Mouse (Mus musculus) macrophage (primary cell): Measurements from ENCODE around the gene Pacrg. TPM values are rescaled to one million over a fixed set of nuclear protein-coding genes. Genes with fewer than 3 reads are reported as not detected.

ENCODE experiments used
- H3K27ac ChIP-seq: fragments of 350-480 bp; formaldehyde crosslinking; 2 replicates; pipeline ENCODE4 v1.9.0; 2021
- H3K36me3 ChIP-seq: fragments of 350-480 bp; formaldehyde crosslinking; 2 replicates; pipeline ENCODE4 v1.9.0; 2021; ENCODE audit errors: inconsistent target
- H3K4me3 ChIP-seq: fragments of 350-480 bp; formaldehyde crosslinking; 2 replicates; pipeline ENCODE4 v1.9.0; 2021; ENCODE audit errors: inconsistent target
- H3K79me2 ChIP-seq: fragments of 350-480 bp; formaldehyde crosslinking; 2 replicates; pipeline ENCODE4 v1.9.0; 2021; ENCODE audit errors: inconsistent target
- WGBS: methylation state at CpG from one replicate; pipeline ENCODE4 v1.1.7; 2026; ENCODE audit warnings: inconsistent platforms; ENCODE audit not compliant: missing documents; 5-methylcytosine and 5-hydroxymethylcytosine counted together
- polyA plus RNA-seq: library from polyadenylated mRNA; stranded (reverse); fragments of 250-400 nt; gene quantifications from 3 replicates; pipeline ENCODE4 v1.2.4, GENCODE M21; 2018; ENCODE audit warnings: inconsistent platforms
- total RNA-seq, 78 experiments: library from RNA; depleted of rRNA; stranded (reverse); fragments of 250-400 nt; gene quantifications; 1 replicate in 9 of 78; 2 replicates in 24 of 78; 3 replicates in 43 of 78; 4 replicates in 2 of 78; pipeline ENCODE4 v1.2.4; 2018; ENCODE audit warnings: inconsistent platforms in 56 of 78

Gene Pacrg
- total RNA-seq (2018; cell fraction: chromatin; rRNA removed) = 1 to 10 TPM in 20 of 26 experiments, under 1 TPM in 6; 0.59 to 5.5 (median 2.3) TPM
- 1 to 10 TPM in 20 of 26 experiments, under 1 TPM in 6; 0.66 to 2.2 (median 1.3) TPM for total RNA-seq (2018; cell fraction: cytosol; rRNA removed)
- total RNA-seq (2018; cell fraction: nucleus; rRNA removed) = 1 to 10 TPM in 25 of 26 experiments, under 1 TPM in 1; 0.65 to 4.8 (median 2.4) TPM
- polyA plus RNA-seq = 0.84 to 2.6 TPM (median 1.1 TPM) in 3 replicates

DNA sequence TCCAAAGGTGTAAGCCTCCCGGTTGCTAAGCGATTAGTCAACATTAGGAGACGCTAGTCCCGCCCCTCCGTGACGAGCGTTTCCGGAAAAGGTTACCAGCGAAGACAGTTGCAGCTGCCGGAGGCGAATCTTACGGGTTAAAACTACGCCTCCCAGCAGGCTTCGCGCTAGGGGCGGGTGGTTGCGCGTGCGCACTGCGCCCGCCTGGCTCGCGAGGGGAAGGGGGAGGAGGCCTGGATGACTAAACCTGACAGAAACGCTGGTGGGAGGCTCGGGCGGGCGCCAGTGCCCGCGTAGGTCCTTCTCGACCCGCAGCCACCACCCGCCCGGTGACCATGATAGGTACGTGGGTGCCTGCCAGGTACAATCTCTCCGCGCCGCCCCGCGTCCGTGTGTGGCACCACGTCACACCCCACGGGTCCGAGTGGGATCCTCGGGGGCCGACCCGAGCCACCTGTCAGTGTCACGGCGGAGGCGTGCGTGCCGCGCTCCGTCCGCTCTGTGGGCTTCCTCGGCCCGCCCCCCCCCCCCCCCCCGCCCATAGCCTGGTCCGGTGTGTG lies at the start of gene Pacrg, which contains the start of gene Prkn:
Gene Pacrg, minus strand, starts transcription at position 164 of the 560 bp plus-strand sequence.
Gene Prkn, plus strand, starts transcription at position 237 of the 560 bp plus-strand sequence.
- Histone ChIP-seq H3K36me3 (no peaks in the 10 kb centered on the region), H3K4me3 (peak within 1 kb of the TSS; percentile 34), H3K27ac (peak within 1 kb of the TSS; percentile 55), H3K79me2 (no peaks in the 10 kb centered on the region)
- WGBS = 1% methylated on average over 43 of the region's 58 CpGs

DNA sequence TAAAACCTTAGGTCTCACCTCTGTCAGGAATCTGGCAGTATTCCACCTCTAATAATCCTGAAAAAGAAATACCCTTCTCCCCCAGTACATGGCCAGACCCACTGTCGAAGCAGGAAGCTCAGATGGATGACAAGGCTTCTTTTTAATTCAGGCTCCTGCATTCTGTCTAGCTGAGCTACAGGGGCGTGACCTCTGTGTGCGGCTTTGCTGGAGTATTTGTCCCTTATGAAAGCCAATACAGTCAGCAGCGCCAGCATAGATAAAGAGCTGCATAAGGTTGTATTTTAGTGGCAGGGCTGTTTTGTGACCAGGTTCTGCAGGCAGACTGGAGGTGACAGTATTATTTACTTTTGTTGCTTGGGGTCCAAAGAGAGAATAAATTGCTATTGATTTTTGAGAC lies 47.8 kb upstream of the Pacrg start:
- Histone ChIP-seq H3K4me3 (no peak overlapping the region), H3K79me2 (no peaks in the 10 kb centered on the region), H3K27ac (no peak overlapping the region), H3K36me3 (no peaks in the 10 kb centered on the region)
- WGBS = 86% methylated on average over 4 of the region's 4 CpGs

DNA sequence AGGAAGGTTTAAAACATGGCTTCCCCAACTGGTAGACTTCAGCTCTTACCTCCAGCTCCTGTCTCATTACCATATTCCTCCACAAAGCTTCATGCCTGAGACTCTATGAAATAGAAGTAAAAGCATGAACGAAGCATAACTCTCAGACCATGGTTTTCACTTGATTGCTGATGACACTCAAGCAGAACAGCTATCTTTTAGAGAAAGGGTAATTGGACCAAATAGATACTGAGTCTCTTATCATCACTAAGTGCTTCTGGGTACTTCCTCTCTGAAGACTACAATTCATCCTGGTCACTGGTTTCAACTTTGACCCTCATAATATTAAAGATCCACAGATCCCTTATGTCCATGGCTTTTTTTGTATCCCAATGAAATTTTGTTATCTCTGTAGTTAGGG lies 42.1 kb upstream of the Pacrg start:
- WGBS = 95% methylated on average over 1 of the region's 1 CpGs
- H3K27ac ChIP-seq = no peak overlapping the region
- H3K36me3 ChIP-seq = no peaks in the 10 kb centered on the region
- H3K4me3 ChIP-seq = no peak overlapping the region
- no peaks in the 10 kb centered on the region for H3K79me2 ChIP-seq

DNA sequence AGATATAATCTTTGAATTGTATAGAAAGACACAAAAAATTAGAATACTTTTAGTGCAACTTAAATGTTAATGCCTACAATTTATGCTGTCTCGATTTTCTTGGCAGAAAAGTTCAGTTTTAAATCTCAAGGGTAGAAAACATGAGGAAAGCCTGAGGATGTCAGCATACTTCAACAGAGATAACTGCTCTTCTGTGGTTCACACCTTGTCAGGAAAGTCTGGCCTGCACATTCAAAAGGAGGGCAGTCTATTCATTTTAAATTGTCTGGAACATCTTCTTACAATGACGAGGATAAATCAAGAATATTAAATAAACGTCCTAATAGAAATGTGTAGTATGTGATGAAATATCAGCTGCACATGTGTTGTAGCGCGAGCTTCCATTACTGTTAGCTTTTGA lies 38.9 kb upstream of the Pacrg start:
- Histone ChIP-seq H3K4me3 (no peak overlapping the region), H3K79me2 (no peaks in the 10 kb centered on the region), H3K27ac (no peak overlapping the region), H3K36me3 (no peaks in the 10 kb centered on the region)
- WGBS = 87% methylated on average over 5 of the region's 5 CpGs

DNA sequence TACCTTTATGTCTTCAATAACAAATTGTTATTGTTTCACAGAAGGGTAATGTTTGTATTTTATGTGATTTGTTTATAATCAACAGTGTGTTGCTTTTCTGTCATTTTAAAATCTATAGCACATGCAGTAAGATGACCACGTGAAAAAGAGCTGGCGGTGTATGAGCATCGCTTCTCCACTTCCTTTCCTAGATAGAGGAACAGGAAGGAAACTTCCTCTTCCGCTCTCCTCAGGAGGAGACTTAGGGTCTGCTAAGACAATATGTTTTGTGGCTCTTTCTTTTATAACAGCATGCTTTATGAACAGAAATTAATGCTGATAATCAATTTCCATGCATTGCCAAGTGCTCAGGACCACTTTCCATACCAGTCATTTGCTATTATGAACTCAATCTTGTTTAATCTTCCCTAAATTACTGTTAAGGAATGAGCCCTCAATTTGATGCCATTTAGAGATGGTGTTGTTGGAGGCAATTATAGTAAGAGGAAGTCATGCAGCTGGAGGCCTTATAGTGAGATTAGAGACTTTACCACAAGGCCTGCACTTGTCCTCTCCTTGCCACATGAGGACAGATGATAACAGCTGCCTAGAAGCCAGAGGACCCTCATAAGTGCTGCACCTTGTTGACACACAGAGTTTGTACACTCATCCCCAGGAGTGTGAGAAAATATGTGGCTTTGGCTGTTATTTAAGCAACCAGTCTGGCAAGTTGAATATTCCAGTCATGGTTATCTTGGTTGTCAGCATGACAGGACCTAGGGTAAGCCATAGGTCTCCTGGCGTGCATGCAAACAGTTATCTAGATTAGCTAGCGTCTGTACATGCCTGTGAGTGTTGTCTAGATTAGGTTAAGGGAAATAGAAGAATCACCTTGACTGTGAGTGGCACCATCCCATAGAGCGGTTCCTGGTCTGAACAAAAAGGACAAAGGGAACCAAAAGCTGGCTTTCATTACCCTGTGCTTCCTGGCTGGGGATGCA lies 34.4 kb upstream of the Pacrg start:
- no peak overlapping the region for H3K4me3 ChIP-seq
- WGBS = 87% methylated on average over 7 of the region's 7 CpGs

DNA sequence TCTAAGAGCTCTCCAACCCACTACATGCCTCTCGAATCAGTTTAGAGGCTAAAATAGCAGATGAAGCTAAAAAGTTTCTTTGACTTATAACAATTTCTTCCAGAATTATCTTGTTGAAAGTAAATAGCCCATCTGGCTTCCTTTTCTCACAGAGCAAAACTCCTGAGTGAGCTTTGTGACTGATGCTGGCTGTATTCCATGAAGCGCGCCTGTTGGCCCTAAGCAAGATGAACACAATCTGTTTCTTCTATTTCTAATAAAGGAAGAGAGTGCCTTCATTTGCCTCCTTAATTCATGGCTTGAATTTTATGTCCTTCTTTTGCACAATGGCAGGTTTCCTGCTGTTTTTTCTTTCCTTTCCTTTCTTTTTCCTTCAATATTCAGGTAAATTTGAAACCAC lies 14.1 kb upstream of the Pacrg start:
- H3K79me2 ChIP-seq = no peaks in the 10 kb centered on the region
- 97% methylated on average over 3 of the region's 3 CpGs for WGBS
- no peaks in the 10 kb centered on the region for H3K36me3 ChIP-seq
- no peak overlapping the region for H3K27ac ChIP-seq
- H3K4me3 ChIP-seq = no peak overlapping the region

More for the DNA sequence above, 34.4 kb upstream of the Pacrg start:
- Histone ChIP-seq H3K79me2 (no peaks in the 10 kb centered on the region), H3K27ac (no peak overlapping the region), H3K36me3 (no peaks in the 10 kb centered on the region)

DNA sequence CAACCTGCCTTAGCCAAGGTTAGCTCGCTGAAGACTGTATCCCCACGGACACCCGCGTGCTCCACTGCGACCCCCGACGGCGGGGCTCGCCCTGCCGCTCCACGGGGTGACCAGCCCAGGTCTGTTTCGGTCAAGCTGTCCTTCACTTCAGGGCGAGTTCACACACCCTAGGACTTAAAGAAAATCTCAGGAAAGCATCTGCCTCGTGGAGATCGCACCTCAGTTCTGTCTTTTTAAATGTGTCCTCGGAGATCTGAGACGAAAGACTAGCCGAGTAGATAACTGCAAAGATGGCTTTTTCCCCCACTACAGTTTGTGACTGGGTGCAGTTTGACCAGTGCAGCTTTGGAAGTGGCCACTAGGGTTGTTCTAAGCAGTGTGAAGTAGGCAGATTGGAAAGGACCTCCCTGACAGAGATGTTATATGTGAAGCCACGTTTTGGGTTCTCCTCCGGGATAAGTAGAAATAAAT lies 655 bp upstream of the Pacrg start:
- H3K27ac ChIP-seq = peak overlapping the region; percentile 55
- no peaks in the 10 kb centered on the region for H3K79me2 ChIP-seq
- H3K36me3 ChIP-seq = no peaks in the 10 kb centered on the region
- peak overlapping the region; percentile 34 for H3K4me3 ChIP-seq
- WGBS = 2% methylated on average over 19 of the region's 20 CpGs

DNA sequence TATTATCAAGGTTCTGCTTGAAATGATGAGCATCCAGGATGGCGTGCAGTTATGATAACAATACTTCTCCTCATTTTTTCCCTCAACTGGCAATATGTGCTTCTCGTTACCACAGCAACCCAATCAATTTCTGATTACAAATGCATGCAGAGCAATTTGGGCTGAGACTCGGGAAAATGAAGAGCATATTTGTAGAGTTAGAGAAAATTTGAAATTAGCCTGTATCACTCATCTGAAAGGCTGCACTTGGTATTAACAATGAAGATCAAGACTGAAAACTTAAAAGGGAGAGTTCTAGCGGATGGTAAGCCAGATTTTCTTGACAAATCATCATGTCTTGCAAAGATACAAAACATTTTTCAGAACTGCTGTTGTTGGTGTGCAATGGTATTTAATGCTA lies 21.1 kb downstream of the Pacrg start:
- Histone ChIP-seq H3K79me2 (no peaks in the 10 kb centered on the region), H3K36me3 (no peaks in the 10 kb centered on the region), H3K27ac (no peak overlapping the region), H3K4me3 (no peak overlapping the region)
- 94% methylated on average over 4 of the region's 4 CpGs for WGBS

DNA sequence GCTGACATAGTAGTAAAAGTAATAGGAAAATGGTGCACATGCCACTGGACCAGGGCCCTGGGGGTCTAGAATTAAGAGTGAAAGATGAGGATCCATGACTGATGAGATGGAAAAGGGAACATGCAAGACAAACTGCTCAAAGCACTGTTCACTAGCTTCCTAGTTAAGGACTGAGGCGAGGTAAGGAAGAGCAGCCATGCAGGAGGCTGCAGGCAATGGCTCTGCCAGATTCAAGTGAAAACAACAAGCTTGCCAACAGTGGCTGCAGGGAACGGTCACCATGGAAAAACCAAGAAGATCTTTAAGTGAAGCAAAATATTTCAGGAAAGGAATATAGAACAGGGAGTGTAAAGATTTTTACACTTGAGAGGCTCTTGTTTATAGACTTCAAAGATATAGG lies 31.5 kb downstream of the Pacrg start:
- WGBS = 96% methylated on average over 2 of the region's 2 CpGs
- no peaks in the 10 kb centered on the region for H3K79me2 ChIP-seq
- no peaks in the 10 kb centered on the region for H3K36me3 ChIP-seq
- H3K4me3 ChIP-seq = no peak overlapping the region
- H3K27ac ChIP-seq = no peak overlapping the region

DNA sequence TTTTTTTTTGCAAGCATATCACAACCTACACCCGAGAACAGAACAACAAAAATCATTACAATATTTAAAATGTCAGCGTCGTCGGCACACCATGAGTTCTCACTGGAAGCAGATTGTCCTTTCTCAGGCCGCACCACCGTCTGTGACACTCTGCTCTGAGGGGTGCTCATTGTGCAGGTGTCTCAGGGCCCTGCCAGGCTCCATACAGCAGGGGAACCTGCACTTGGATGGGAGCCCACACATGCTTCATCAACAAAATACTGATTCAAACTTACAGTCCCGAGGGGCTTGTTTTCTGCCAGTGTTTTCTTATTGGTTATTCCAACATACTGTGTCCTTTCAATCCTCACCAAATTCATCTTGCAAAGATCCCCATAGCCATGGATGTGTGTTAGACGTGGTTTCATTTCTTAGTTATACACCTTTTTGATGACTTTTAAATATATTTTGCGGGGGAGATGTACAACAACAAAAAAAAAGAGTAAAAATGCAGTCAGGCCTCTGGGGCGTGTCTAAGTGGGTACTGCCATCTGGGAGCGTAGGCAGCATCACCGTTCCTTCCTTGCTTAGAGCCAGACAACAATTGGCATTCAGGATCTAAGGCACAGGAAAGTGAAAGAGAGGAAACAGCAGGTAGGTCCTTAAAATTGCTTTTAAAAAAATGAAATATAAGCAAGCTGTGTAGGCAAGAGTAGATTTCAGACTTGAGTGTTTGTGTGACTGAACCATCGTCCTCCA lies 32.7 kb downstream of the Pacrg start:
- H3K27ac ChIP-seq = no peak overlapping the region
- 96% methylated on average over 12 of the region's 13 CpGs for WGBS
- no peaks in the 10 kb centered on the region for H3K79me2 ChIP-seq
- no peak overlapping the region for H3K4me3 ChIP-seq
- H3K36me3 ChIP-seq = no peaks in the 10 kb centered on the region

DNA sequence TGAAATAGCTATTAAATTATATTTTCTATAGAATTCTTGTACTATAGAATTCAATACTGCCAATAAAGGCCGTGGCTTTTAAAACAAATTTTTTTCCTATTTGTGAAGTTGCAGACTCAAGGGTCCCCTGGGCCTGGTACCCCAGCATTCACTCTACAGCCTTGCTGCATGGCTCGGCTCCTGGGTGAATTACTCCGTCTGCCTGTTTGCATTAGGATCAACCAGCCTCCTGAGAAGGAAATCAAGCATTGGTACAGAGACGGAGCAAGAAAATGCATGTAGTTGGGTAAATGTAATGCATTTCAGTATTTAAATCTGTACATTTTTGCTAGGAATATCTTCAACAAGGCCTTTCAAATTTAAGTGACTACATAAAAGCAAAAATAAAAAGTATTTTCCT lies 33.4 kb downstream of the Pacrg start:
- H3K27ac ChIP-seq = no peak overlapping the region
- WGBS = 95% methylated on average over 4 of the region's 4 CpGs
- no peak overlapping the region for H3K4me3 ChIP-seq
- no peaks in the 10 kb centered on the region for H3K36me3 ChIP-seq
- H3K79me2 ChIP-seq = no peaks in the 10 kb centered on the region

DNA sequence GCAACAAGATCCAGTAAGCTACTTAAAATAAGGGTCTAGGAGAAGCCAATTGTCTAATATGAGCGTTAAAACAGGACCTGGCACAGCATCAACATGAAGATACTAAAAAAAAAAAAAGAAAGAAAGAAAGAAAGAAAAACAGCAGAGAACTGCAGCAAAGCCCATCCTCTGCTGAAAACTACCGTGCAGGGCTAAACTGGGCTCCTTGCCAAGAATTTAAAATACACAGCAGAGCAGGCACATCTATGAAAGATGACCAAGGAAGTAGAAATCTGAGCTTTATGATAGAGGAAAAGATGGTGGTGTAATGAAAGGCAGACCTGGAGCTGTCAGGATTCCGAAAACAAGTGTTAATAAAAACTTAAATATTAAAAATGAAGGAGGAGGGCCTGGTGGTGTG lies 48.5 kb downstream of the Pacrg start:
- Histone ChIP-seq H3K36me3 (no peaks in the 10 kb centered on the region), H3K4me3 (no peak overlapping the region), H3K27ac (no peak overlapping the region), H3K79me2 (no peaks in the 10 kb centered on the region)
- WGBS = 67% methylated on average over 2 of the region's 3 CpGs

DNA sequence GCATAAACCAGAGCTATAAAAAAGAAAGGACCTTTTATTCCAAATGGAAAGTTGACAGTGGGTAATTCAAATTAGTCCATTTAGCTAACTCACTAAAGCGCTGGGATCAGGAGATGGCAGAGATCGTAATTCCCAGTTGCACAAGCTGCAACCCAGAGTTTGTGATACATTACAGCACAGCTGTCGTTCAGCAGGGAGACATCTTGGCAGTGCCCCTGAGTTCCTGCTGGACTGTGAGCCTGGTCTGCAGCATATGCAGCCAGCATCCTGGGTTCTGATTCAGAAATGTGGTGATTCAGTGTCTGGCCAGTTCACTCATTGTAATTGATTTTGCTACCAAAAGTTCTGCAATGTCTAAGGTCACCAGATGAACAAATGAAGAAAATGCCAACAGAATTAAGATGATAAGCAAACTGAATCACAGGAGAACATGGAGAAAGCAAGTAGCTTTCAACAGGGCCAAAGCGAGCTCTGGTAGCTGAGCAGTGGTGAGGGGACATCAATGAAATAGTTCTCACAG lies 55.6 kb downstream of the Pacrg start:
- Histone ChIP-seq H3K79me2 (no peaks in the 10 kb centered on the region), H3K4me3 (no peak overlapping the region), H3K36me3 (no peaks in the 10 kb centered on the region), H3K27ac (no peak overlapping the region)
- 96% methylated on average over 4 of the region's 4 CpGs for WGBS

DNA sequence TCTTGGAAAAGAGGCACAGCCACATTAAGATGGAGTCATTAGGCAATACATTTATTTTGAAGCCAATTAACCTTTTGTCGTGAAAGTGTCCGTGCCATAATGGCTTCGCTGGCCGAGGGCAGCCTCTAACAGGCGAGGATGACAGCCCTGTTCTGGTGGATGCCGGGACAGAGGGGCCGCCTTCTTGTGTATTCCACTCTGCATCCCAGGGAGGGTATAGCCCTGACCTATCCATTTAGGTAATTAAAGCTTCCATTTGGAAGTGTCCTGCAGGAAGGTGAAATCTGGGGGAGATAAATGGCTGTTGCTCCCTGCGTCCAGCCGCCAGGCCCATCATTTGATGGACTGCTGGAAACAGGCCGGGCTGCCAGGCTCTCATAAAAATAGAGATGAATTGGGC lies 63.6 kb downstream of the Pacrg start:
- Histone ChIP-seq H3K79me2 (no peaks in the 10 kb centered on the region), H3K27ac (no peak overlapping the region), H3K4me3 (no peak overlapping the region), H3K36me3 (no peaks in the 10 kb centered on the region)
- WGBS = 73% methylated on average over 10 of the region's 10 CpGs
